Mouse (Mus musculus): Measurements from ENCODE around the gene Tmem211.

- peak; percentile 72 for TF ChIP-seq CTCF (IDR thresholded peaks at IDR 0.05; ENCODE audit: borderline replicate concordance, extremely low read depth, insufficient read depth, insufficient read length)
- no peak for TF ChIP-seq POLR2A (IDR thresholded peaks at IDR 0.05; ENCODE audit: borderline replicate concordance, extremely low read depth, insufficient read depth, insufficient read length, poor library complexity, severe bottlenecking)
These were observed 5.4 kb upstream of the Tmem211 start, which contains the start of gene 2900026A02Rik for GRCm38 (mm10) chr5:113221147-113221865.

Data from brain, embryonic 14.5 days (tissue).